Mouse (Mus musculus): ENCODE measurements around the gene Plxnb2.

DNA sequence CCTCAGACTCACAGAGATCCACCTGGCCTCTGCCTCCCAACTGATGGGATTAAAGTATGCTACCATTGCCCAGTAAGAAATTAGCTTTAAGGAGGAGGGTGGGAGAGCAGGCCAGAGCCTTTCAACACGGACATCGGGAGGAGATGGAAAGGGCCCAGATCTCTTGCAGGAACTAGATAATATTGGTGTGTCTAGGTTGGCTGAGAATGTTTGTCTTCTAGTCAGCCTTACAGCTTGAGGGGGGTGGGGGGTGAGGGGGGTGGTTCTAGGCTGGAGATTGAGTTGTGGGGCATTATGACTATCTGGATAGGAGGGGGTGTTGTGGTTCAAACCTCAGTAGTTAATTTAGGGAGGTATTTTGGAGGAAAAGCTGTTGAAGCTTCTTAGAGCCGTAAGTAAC, 32.9 kb upstream of the Plxnb2 start:
- no peak for TF ChIP-seq CTCF (IDR thresholded peaks at IDR 0.05; ENCODE audit: borderline replicate concordance, extremely low read depth, insufficient read depth, insufficient read length)
- no peak for TF ChIP-seq POLR2A (IDR thresholded peaks at IDR 0.05; ENCODE audit: borderline replicate concordance, extremely low read depth, insufficient read depth, insufficient read length, poor library complexity, severe bottlenecking)

All from brain, embryonic 14.5 days (tissue).